Mouse (Mus musculus) NIH3T3 (cell line): ENCODE data around the gene Cpne5.
"Not testable (repeated sequence)": the region's sequence is repeated elsewhere in the genome, so short reads cannot be mapped to it uniquely, and the experiment has no call there.

ENCODE experiments used
- DNase-seq: peaks from one replicate; pipeline ENCODE4 v3.0.0-alpha.2; 2012; ENCODE audit warnings: low read depth

Gene Cpne5

GRCm38 (mm10) chr17:29257001-29257511 lies 19.1 kb upstream of the Cpne5 start:
- DNase-seq, result no peak

GRCm38 (mm10) chr17:29256507-29256906 lies 18.5 kb upstream of the Cpne5 start:
- DNase-seq, result no peak

- DNase-seq, result not testable (repeated sequence)
These were observed 16.8 kb upstream of the Cpne5 start for GRCm38 (mm10) chr17:29254784-29255183.

- DNase-seq, result no peak
These were observed 15.7 kb upstream of the Cpne5 start for GRCm38 (mm10) chr17:29253684-29254083.

GRCm38 (mm10) chr17:29253236-29253635 lies 15.3 kb upstream of the Cpne5 start:
- no peak for DNase-seq

GRCm38 (mm10) chr17:29251608-29252390 lies 13.8 kb upstream of the Cpne5 start:
- no peak for DNase-seq

GRCm38 (mm10) chr17:29251006-29251405 lies 13.0 kb upstream of the Cpne5 start:
- DNase-seq, result not testable (repeated sequence)

GRCm38 (mm10) chr17:29249512-29249911 lies 11.5 kb upstream of the Cpne5 start:
- DNase-seq, result peak; percentile 28

GRCm38 (mm10) chr17:29247881-29248280 lies 9.9 kb upstream of the Cpne5 start:
- no peak for DNase-seq

- peak; percentile 92 for DNase-seq
These were observed 8.6 kb upstream of the Cpne5 start for GRCm38 (mm10) chr17:29246602-29247001.

- no peak for DNase-seq
These were observed 7.8 kb upstream of the Cpne5 start for GRCm38 (mm10) chr17:29245725-29246124.

- DNase-seq, result no peak
These were observed 6.9 kb upstream of the Cpne5 start for GRCm38 (mm10) chr17:29244912-29245311.

GRCm38 (mm10) chr17:29238421-29238945 lies 516 bp upstream of the Cpne5 start:
- DNase-seq, result no peak

GRCm38 (mm10) chr17:29237267-29237771 lies 648 bp downstream of the Cpne5 start:
- DNase-seq, result no peak

- DNase-seq, result no peak
These were observed 1.9 kb downstream of the Cpne5 start for GRCm38 (mm10) chr17:29236111-29236510.

GRCm38 (mm10) chr17:29231109-29231508 lies 6.9 kb downstream of the Cpne5 start:
- no peak for DNase-seq

- no peak for DNase-seq
These were observed 17.3 kb downstream of the Cpne5 start for GRCm38 (mm10) chr17:29220631-29221030.

- DNase-seq, result peak; percentile 41
These were observed 19.9 kb downstream of the Cpne5 start for GRCm38 (mm10) chr17:29218017-29218416.

GRCm38 (mm10) chr17:29216078-29216477 lies 21.9 kb downstream of the Cpne5 start:
- no peak for DNase-seq

GRCm38 (mm10) chr17:29214655-29215054 lies 23.3 kb downstream of the Cpne5 start:
- no peak for DNase-seq

GRCm38 (mm10) chr17:29214193-29214456 lies 23.8 kb downstream of the Cpne5 start:
- DNase-seq, result no peak

- no peak for DNase-seq
These were observed 24.4 kb downstream of the Cpne5 start for GRCm38 (mm10) chr17:29213381-29214192.

GRCm38 (mm10) chr17:29211836-29212235 lies 26.1 kb downstream of the Cpne5 start:
- no peak for DNase-seq
